Mouse (Mus musculus) embryonic fibroblast, embryonic 13.5 days (primary cell): ENCODE measurements around the gene Scarb1.

Experiments
- CTCF ChIP-seq: IDR thresholded peaks from 2 replicates; pipeline ENCODE4 v1.5.1; 2011; ENCODE audit warnings: mild to moderate bottlenecking, control low read depth, low read length, moderate library complexity, borderline replicate concordance; ENCODE audit not compliant: insufficient read depth
- POLR2A ChIP-seq: IDR thresholded peaks from 2 replicates; pipeline ENCODE4 v1.6.1; 2011; ENCODE audit warnings: low read depth, mild to moderate bottlenecking, control low read depth, low read length, moderate library complexity

DNA sequence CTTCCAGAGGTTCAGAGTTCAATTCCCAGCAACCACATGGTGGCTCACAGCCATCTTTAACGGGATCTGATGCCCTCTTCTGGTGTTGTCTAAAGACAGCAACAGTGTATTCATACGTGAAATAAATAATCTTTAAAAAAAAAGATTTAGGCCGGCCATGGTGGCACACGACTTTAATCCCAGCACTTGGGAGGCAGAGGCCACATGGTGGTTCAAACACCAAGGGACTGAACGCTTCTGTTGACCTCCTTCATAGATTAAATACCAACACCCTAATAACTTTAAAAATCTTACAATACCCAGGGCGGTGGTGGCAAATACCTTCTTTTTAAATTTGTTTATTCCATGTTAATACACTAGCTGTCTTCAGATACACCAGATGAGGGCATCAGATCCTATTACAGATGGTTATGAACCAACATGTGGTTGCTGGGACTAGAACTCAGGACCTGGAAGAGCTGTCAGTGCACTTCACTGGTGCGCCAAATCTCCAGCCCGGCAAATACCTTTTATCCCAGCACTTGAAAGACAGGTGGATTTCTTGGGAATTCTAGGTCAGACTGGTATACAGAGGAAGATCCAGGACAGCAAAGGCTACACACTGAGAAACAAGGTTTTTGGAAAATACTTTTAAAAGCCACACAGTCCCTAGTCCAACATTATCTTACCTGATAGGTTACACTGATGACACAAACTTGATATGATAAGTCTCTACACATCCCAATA, 44.5 kb upstream of the Scarb1 start:
- TF ChIP-seq POLR2A (no peak; the same call in 1 of the 2 replicates), CTCF (no peak)
